Comparison of ENCODE assay signal across 24 mouse cellular contexts in genomic region chr2:65316721-65317120, GRCm38 (mm10). TPM values are rescaled to one million over a fixed set of nuclear protein-coding genes. Genes with fewer than 3 reads are reported as not detected.
DNase-seq lines count a peak whose midpoint lies in the region; ATAC-seq lines count a peak whose summit lies in the region.
"Had no signal": no experiment of that assay in that cellular context is flagged by ENCODE, and none has a peak within 500 bp of the region (broad histone marks: within the 10 kb centered on the region; RNA-seq: fewer than 3 reads in every experiment).

No protein-coding gene starts in this region.

- H3K9ac ChIP-seq in midbrain, embryonic 15.5 days, result no peak overlapping the region
- H3K9ac ChIP-seq: embryonic facial prominence, embryonic 13.5 days; embryonic facial prominence, embryonic 15.5 days; forebrain, embryonic 12.5 days had no signal

- H3K4me2 ChIP-seq in midbrain, embryonic 15.5 days, result no peak overlapping the region
- H3K4me2 ChIP-seq: embryonic facial prominence, embryonic 13.5 days; embryonic facial prominence, embryonic 15.5 days; forebrain, embryonic 12.5 days had no signal

- WGBS in midbrain, embryonic 15.5 days, result 87% methylated on average over 12 of the region's 12 CpGs

- H3K9me3 ChIP-seq in midbrain, embryonic 15.5 days, result no peaks in the 10 kb centered on the region
- H3K9me3 ChIP-seq: embryonic facial prominence, embryonic 13.5 days; embryonic facial prominence, embryonic 15.5 days; forebrain, embryonic 10.5 days; forebrain, embryonic 12.5 days had no signal

- H3K4me3 ChIP-seq in midbrain, embryonic 15.5 days, result no peak overlapping the region
- H3K4me3 ChIP-seq: embryonic facial prominence, embryonic 13.5 days; embryonic facial prominence, embryonic 15.5 days; erythroblast, embryonic 14.5 days; forebrain, embryonic 10.5 days; forebrain, embryonic 12.5 days had no signal

- no peak for ATAC-seq in midbrain, embryonic 15.5 days (replicated peaks)
- ATAC-seq: forebrain, embryonic 14.5 days; forebrain, embryonic 16.5 days had no signal

- H3K4me1 ChIP-seq in midbrain, embryonic 15.5 days, result no peaks in the 10 kb centered on the region
- H3K4me1 ChIP-seq: embryonic facial prominence, embryonic 13.5 days; embryonic facial prominence, embryonic 15.5 days had no signal

- H3K27ac ChIP-seq in midbrain, embryonic 15.5 days, result no peak overlapping the region
- H3K27ac ChIP-seq: embryonic facial prominence, embryonic 13.5 days; embryonic facial prominence, embryonic 15.5 days; forebrain, embryonic 10.5 days; forebrain, embryonic 12.5 days had no signal

- no peaks in the 10 kb centered on the region for H3K36me3 ChIP-seq in midbrain, embryonic 15.5 days (replicated peaks)
- H3K36me3 ChIP-seq: embryonic facial prominence, embryonic 13.5 days; embryonic facial prominence, embryonic 15.5 days; forebrain, embryonic 10.5 days; forebrain, embryonic 12.5 days had no signal

- no peaks in the 10 kb centered on the region for H3K27me3 ChIP-seq in midbrain, embryonic 15.5 days (replicated peaks)
- H3K27me3 ChIP-seq: embryonic facial prominence, embryonic 13.5 days; embryonic facial prominence, embryonic 15.5 days; forebrain, embryonic 12.5 days had no signal

- peak; percentile 68 for DNase-seq in adrenal gland, adult 2 months
- peak; percentile 61 for DNase-seq in adrenal gland, adult 8-10 months
- DNase-seq in adrenal gland, postnatal 14 days, result peak; percentile 35
- peak; percentile 56 to 65 for DNase-seq in adrenal gland, postnatal 36 days
- no peak for DNase-seq in urinary bladder, adult 2 months (ENCODE audit: low spot score)
- DNase-seq in left cerebral cortex, adult 8-10 months (ENCODE audit: low spot score in 2 of 2), result no peak
- DNase-seq: cerebellum, adult 11 months; cerebellum, adult 18-20 months; cerebellum, adult 8-10 months; cerebellum, adult 9-11 months; cerebellum, postnatal 14 days; cerebellum, postnatal 36 days; embryo, embryonic 11 days had no signal

RNA-seq across cellular contexts. Expression of gene Slc38a11, which starts 47.1 kb away (rescaled TPM):
- total RNA-seq in adrenal gland, adult 2 months (2021), result 10 to 100 TPM; 17.4 to 29.9 TPM
- 3.8 and 4.4 TPM in 2 replicates for polyA plus RNA-seq in adrenal gland, adult 2 months (2012; rRNA removed)
- 10 to 100 TPM; 20.1 to 43.2 (median 28.4) TPM for total RNA-seq in adrenal gland, adult 8-10 months (2022)
- total RNA-seq in adrenal gland, postnatal 14 days (2021), result 19.6 and 27.8 TPM in 2 replicates
- total RNA-seq in adrenal gland, postnatal 36 days (2021), result 10 to 100 TPM; 14.7 to 19.4 TPM
- 0.93 and 1.0 TPM in 2 replicates for polyA plus RNA-seq in midbrain, embryonic 15.5 days (2015; fragmentation: Nextera tagmentation; extraction: Ambion mirVana)
- 1.9 and 2.9 TPM in 2 replicates for polyA plus RNA-seq in urinary bladder, adult 2 months (2012; rRNA removed)
- 1 to 10 TPM; 1.9 to 3.6 (median 2.7) TPM for total RNA-seq in left cerebral cortex, adult 8-10 months (2022)
- total RNA-seq: MEL had no signal
- polyA plus RNA-seq: C2C12; embryonic facial prominence, embryonic 11.5 days; erythroblast, embryonic 14.5 days had no signal

Comparison
In these comparisons a context has a peak if more than half of its experiments do, and no peak if none do; other contexts are left out.
1. DNase-seq: peak in adrenal gland, adult 2 months (single experiment), adrenal gland, adult 8-10 months (single experiment), adrenal gland, postnatal 14 days (single experiment) and adrenal gland, postnatal 36 days (2 of 2); none in urinary bladder, adult 2 months (single experiment) and left cerebral cortex, adult 8-10 months (0 of 2).